Mouse (Mus musculus) CD4-positive, CD25-positive, alpha-beta regulatory T cell, adult 4 months (primary cell): ENCODE data around the gene Cnp. TPM values are rescaled to one million over a fixed set of nuclear protein-coding genes. Genes with fewer than 3 reads are reported as not detected.
A peak's percentile ranks its signal among the peaks of the same experiment; 100 is the strongest.
"Not testable (repeated sequence)": the region's sequence is repeated elsewhere in the genome, so short reads cannot be mapped to it uniquely, and the experiment has no call there.

Experiments used
- ATAC-seq: one replicate; pipeline ENCODE4 v1.8.0; 2017
- polyA plus RNA-seq, 2 experiments: library from polyadenylated mRNA; unstranded; fragments of 100-300 nt; shearing (Covaris generic); gene quantifications; one replicate each; pipeline ENCODE4 v1.2.1; 2017

Cnp gene
- polyA plus RNA-seq, 2 experiments from 2014 or later = 185 to 348 TPM

DNA sequence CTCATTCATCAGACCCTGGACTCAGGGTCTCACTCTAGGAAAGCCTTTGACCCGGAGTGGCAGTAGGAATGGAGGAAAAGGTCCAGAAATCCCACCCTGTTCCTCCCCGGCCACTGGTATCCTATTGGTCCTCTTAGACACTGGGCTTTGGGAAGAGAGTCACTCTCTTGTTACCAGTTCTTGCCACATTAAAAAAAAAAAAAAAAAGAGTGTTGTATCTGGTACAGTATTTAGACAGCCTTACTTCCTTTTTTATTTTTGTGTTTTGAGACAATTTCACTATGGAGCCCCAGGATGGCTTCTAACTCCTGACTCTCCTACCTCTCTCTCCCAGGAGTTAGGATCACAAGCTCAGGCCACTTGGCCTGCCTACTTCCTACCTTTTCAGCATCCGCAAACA lies 17.1 kb upstream of the Cnp start:
- no peak for ATAC-seq

DNA sequence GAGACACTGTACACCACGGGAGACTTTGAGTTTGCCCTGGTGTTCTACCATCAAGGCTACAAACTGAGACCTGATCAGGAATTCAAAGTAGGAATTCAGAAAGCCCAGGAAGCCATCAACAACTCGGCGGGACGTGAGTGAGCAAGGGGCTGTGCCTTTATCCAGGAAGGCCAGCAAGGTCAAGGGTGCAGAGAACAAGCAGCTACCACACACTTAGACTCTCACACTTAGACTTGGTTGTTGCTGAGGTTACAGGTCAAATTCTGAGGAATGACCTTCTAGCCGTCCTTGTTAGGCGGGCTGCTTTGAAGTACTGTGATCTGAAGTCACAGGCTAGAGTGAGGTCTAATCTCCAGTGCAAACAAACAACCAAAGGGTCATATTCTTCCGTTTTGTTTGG lies 15.2 kb upstream of the Cnp start:
- no peak for ATAC-seq

DNA sequence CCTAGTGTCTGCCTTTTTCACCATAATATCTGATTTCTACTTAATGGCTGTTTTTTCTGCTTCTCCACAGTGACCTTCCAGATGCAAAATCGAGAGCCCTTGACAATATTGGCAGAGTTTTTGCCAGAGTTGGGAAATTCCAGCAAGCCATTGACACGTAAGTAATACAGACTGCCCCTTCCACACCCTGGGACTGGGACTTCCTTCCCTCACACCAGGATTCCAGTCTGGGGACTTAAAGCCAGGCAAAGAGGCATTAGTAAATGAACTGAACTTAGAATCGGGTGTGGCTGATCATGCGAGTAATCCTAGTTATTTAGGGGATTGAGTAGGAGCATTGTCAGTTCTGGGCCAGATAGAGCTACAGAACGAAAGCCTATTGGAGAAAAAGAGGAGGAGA lies 13.0 kb upstream of the Cnp start:
- no peak for ATAC-seq

DNA sequence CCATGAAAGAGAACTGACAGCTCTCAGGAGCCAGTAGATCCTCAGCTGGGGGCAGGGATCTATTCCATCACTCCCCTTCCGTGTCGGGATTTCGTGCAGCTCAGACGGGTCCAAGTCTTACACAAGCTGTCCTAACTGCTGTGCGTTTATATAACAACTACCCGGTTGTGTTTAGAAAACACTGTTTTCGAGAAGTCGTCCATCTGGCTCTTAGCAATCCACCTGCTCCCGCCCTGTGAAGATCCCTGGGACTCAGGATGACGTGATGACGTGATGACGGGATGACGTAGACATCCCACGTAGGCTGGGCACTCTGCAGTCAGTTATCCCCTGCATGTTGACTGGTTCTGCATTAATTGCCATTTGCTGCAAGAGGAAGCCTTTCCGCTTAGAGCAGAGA lies 10.4 kb upstream of the Cnp start:
- no peak for ATAC-seq

DNA sequence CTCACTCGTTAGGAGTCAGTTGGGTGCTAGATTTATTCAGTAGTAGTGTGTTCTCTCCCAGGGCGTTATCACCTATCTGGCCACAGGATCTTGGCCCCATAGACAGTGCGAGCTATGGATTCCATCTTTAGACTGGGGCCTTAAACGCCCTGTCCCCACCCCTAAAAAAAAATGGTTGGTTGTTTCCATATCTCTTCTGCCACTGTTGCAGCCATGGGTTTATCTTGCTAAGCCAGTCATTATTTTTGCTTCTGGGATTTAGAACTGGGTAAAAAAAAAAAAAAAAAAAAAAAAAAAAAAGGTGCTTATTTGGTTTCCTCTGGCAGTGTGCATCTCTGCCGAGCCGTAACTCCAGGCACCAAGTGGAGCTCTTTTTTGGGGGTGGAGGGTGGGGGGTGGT lies 10.0 kb upstream of the Cnp start:
- no peak for ATAC-seq

DNA sequence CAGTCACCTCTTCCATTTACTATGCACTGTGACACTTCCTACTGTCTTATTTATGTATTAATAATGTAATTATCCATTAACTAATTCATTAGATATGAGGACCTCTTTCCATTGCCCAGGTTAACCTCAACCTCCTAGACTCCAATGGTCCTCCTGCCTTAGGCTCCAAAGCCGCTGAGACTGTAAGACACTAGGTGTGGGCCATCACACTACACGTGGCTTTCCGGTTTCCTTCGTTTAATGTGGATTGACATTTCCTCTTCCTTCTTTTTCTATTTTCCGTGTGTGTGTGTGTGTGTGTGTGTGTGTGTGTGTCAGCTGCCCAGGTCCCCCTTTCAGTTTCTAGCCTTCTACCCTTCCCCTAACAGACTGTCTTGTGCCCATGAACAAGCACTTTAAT lies 7.5 kb upstream of the Cnp start:
- ATAC-seq = no peak

DNA sequence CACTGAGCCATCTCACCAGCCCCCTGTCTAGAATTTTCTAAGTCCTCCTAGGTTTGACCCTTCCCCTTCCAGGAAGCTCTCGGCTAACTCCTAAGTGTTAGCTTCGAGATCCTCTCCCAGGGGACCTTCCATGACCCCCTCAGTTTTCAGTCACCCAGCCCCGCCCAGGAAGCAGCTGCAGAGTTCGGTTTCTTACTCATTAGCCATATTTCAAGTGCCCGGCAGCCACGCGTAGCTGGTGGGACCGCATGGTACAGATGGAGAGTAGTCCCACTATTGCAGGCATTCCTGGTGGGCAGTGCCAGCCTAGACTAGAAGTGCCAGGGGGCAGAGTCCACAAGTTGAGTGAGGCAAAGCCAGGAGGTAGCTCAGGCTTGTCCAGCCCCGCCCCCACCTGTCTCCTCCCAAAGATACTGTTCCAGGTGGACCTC lies 6.9 kb upstream of the Cnp start:
- no peak for ATAC-seq

DNA sequence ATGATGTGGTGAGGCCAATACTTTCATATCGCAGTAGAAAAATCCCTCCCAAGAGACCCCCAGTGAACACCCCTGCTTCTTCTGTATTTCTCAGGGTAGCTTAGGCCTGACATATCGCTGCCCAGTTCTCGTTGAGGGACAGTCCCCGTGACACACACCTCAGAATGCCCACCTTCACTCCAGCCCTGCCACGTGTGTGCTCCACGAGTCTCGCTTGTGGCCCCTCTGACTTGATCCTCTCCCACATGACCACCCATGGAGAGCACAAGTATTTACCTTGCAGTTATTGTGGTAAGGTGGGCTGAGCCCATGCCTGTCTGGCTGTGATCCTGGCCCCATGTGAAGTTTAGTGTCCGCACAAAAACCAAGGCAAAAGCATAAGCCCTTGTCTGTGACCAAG lies 6.0 kb upstream of the Cnp start:
- no peak for ATAC-seq

DNA sequence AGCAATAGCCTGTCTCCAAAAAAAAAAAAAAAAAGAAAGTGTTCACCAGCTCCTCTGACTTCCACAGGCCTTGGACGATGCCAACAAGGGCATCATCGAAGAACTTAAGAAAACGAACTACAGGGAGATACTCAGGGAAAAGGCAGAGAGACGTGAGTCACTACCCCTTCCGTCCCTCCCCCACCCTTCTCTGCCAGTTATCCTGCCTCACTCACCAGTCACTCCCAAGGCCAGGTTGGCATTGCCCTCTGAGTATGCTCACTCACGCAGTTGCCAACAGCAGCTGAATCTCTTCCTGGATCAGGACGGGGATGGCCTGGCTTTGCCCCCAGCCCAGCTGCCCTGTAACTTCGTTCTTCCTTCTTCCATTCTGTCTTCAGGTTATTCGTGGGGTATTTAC lies 4.9 kb upstream of the Cnp start:
- no peak for ATAC-seq

DNA sequence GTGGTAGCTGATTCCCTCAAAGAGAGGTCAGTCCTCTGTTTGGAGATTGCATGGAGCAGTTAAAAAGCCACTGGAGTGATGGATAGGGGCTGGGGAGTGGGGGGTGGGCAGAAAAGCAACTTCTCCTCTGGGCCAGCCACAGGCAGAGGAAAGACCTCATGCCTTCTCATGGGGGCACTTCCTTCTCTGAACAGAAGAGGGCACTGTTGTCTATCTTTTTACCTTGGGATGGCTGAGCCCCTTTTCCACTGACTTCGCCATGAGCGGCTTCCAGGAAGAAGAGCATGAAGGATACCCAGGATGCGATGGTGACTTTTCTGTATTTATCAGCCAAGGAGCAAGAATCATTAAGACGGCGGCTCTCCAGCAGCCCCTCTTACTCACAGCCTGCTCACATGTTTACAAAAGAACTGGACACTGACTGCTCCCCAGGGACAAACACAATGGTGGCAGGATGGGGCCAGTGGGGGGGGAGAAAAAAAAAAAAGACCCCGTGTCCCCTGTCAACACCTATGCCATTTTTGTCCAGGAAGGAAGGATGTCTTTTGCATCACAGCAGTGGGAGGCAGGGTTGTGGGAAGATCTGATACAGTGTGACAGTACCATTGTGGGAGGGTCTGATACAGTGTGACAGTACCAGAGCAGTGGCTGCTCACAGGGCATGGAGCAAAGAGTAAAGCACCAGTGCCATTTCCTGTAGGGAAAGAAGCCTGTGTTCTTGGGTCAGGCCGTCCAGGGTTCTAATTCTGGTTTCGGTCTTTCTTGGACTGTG lies 4.1 kb upstream of the Cnp start:
- ATAC-seq = no peak

DNA sequence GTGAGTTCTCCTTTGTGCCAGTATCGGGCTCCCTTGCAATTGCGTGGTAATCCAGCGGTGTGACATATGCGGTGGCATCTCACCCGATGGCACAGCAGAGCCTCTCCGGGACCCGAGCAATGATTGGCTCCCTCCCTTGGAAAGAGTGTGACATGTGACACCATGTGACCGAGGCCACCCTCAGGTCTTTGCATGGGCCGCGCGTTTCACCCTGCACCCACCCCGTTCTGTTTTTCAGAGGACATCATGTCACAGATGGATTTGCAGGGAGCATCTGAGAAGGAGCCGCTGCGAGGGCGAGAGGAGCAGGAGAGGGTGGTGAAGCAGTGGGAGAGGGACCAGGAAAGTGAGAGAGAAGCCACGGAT lies 3.5 kb upstream of the Cnp start:
- no peak for ATAC-seq

DNA sequence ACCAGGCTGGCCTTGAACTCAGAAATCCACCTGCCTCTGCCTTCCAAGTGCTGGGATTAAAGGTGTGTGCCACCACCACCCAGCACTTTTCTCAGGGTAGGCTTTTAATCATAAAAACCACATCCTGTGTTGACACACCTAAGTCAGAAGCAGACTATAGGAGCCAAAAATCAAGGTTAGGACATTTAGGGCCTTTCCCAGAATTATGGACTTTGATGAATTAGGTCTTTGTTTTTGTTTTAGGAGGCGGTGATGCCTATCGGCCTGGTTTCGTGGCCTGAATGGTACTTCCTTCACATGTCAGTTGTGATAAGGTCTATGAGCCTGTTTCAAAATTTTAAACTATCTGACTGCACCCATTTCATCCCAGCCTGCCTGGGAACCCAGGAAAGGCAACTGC lies 516 bp upstream of the Cnp start:
- peak; percentile 77 for ATAC-seq

DNA sequence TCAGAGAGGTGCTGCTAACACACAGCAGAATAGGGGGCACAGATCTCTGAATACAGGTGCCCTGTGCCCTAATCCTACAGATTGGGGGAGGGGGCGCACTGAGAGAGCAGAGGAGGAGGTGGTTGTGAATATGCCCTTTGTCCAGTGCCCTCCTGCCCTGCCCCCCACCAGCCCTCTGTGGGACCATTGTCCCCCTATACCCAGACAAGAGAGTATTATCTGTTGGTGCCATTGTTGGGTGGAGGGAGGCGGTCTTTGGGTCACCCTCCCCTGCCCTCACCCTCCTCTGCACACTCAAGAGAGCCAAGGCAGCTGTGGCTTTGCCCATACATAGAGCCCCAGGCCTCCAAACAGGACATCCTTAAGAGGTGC lies 766 bp downstream of the Cnp start:
- no peak for ATAC-seq

DNA sequence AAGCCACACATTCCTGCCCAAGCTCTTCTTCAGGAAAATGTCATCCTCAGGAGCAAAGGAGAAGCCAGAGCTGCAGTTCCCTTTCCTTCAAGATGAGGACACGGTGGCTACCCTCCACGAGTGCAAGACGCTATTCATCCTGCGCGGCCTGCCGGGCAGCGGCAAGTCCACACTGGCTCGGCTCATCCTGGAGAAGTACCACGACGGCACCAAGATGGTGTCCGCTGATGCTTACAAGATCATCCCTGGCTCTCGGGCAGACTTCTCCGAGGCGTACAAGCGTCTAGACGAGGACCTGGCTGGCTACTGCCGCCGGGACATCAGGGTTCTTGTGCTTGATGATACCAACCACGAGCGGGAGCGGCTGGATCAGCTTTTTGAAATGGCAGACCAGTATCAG lies 1.6 kb downstream of the Cnp start:
- no peak for ATAC-seq

DNA sequence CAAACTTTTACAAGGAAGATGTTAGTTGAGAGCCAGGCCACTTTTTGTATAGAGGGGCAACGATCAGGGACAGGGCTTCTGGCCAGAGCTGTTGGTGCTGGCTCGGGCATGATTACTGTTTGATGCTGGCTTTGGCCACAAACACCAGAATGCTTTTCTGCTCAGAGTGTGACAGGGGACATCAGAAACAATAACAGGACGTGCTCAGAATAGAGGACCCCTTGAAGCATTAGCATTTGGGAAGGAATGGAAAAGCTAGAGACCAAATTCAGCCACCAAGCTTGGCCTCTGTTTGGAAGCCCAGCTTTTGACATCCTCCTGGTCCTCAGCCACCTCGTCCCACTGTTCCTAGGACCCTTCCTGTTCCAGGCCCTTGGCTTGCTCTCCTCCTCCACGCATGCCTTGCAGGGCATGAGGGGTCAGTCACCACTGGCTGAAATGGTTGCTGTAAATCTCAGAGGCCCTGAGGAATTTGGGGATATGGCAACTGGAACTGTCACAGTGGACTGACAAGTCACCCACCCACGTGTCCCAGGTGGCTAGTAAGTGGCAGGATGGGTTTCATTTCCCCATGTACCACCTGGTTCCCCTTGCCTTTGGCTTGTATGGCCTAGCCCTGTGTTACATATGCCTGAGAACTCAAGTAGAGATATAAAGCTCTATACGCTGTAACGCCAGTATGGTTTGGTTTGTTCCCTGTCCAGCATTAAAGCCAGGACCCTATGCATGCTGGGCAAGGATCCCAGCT lies 3.3 kb downstream of the Cnp start:
- no peak for ATAC-seq

DNA sequence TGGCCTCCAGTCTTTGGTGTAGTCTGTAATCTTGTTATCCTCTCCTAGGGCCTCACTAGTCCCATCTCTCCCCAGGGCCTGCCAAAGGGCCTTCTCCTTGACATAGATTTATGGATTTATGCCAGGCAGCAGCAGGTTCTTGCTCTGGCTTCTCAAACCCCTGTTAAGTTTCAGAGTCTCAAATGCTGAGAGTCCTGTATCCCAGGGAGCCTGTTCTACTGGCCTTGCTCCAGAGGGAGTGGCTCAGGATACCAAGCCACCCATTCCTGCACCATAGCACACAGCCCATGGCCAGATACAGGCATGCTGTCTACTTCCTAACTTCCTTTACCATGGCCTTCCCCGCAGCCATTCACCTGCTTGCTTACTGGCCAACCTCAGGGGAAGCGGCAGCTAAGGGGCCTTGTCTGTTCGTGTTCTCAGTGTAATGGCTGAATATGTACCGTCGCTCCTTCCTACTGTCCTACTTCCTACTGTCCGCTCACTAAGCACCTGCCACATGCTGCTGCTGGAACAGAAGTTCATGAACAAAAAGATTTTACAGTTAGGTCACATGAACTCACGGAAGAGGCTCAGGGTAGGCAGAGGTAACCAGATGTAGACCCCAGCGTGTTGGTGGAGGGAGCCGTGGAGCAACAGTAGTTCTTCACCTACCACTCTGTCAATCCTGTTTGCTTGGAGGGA lies 4.6 kb downstream of the Cnp start:
- ATAC-seq = no peak

DNA sequence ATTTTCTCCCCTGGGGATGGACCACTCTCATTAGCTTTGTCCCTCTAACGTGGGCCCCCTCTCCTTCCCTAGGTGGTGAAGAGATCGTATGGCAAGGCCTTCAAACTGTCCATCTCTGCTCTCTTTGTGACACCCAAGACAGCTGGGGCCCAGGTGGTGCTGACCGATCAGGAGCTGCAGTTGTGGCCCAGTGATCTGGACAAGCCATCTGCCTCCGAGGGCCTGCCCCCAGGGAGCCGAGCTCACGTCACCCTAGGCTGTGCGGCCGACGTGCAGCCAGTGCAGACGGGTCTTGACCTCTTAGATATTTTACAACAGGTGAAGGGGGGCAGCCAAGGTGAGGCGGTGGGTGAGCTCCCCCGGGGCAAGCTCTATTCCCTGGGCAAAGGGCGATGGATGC lies 5.6 kb downstream of the Cnp start:
- ATAC-seq = no peak

DNA sequence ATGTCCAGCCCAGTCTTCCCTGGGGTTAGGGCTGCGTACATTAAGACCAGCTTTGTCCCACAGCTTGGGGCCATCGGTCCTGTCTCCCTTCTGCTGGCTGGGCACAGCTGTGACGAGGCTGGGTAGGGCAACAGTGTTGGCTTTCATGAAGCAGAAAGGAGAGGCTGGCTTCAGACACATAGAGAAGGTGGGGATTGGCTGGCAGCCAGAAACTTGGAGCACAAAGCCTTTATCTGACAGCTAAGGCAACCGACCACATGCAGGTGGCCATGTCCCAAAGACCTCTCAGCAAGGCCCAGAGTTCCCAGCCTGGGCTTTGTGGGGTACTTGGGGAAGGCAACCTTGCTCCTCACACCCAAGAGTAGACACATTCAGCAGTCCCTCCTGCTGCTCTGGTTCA lies 7.1 kb downstream of the Cnp start:
- ATAC-seq = no peak

DNA sequence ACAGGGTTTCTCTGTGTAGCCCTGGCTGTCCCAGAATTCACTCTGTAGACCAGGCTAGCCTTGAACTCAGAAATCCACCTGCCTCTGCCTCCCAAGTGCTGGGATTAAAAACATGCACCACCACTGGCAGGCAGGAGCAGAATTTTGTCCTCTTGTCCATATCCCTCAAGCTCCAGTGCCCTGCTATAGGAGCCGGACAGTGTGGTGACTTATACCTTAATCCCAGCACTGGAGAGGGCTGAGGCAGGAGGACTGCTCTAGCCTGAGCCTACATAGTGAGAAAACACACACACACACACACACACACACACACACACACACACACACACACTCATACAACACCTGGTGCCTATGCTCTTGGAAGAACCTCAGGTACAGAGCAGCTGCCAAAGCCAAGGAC lies 7.7 kb downstream of the Cnp start:
- not testable (repeated sequence) for ATAC-seq

DNA sequence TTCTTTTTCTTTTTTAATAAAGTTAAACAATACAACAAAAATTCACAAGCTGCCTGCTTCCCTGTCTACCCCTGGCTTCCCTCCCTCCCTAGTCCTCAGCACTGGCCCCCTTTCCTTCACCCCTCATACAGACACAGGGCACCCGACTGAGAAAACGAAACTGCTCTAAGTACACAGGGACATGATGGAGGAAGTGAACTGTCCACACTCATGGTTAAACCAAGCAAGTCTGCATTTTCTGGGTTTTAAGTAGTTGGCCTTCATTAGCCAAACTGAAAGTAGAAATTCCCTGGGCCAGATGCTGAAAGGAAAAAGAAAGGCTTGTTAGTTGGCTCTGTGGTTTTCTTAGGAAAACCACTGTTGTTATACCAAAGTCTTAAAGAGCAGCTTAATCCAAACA lies 8.1 kb downstream of the Cnp start:
- no peak for ATAC-seq

DNA sequence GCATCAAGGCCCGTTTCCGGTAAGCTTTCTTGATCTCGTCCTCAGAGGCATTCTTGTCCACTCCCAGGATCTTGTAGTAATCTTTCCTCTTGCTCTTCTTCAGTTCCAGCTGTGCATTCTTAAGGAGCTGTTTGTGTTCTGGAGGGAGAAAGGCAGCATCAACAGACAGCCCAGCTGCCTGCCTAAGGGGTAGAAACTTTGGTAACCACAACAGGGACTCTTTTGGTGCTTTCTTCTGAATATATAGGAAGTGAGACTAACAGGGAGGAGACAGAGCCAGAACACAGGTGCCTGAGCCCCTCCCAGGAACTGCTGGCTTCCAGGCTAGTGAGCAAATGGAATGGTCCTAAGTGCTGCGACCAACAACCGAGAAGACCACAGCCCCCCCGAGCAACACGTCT lies 9.9 kb downstream of the Cnp start:
- peak; percentile 44 for ATAC-seq

DNA sequence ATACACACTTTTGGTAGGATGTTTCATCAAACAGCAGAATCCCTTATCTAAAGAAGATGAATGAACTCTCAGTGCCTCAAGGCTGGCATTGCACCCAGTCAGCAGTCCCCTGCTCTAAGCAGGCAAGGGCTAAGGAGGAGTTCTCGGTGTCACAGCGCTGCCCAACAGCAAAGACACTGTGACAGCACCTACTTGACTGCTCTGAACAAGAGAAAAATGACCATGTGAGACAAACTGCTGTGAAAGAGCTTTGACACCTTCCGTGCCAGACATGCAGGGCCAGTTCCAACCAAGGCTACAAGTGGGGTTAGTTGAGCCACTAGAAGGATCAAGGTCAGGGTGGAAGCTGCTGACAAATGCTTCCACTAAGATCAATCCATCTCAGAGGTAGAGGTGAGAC lies 10.4 kb downstream of the Cnp start:
- no peak for ATAC-seq

DNA sequence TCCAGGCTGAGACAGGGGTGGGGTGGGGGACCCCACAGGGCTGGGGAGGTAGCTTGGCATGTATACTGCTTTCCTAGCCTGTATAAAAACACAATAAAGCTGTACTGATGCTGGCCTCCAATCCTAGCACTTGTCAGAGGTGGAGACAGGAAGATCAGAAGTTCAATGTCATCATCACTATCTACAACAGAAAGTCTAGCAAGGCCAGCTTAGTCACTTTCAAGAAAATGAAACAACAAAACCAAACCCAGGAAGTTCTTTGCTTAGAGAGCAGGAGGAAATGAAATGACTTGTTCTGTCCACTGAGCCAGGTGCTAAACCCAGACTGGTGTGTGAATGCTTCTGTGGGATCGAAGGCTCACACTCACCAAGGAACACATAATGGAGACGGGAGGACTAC lies 13.8 kb downstream of the Cnp start:
- peak; percentile 89 for ATAC-seq
